Mouse (Mus musculus) testis, adult 10 weeks (tissue): Measurements from ENCODE around the gene Tulp3. TPM values are rescaled to one million over a fixed set of nuclear protein-coding genes. Genes with fewer than 3 reads are reported as not detected.

ENCODE experiments used
- polyA plus RNA-seq: library from polyadenylated mRNA; stranded (reverse); fragments of 350-450 nt; fragmentation: Illumina TruSeq; extraction: RNeasy Lipid Tissue Mini Kit (QIAGEN cat#74804); gene quantifications from one replicate; pipeline ENCODE4 v1.2.3, GENCODE M21; 2014; ENCODE audit warnings: low read depth, low replicate concordance

Tulp3 gene
- 2.1 TPM for polyA plus RNA-seq

DNA sequence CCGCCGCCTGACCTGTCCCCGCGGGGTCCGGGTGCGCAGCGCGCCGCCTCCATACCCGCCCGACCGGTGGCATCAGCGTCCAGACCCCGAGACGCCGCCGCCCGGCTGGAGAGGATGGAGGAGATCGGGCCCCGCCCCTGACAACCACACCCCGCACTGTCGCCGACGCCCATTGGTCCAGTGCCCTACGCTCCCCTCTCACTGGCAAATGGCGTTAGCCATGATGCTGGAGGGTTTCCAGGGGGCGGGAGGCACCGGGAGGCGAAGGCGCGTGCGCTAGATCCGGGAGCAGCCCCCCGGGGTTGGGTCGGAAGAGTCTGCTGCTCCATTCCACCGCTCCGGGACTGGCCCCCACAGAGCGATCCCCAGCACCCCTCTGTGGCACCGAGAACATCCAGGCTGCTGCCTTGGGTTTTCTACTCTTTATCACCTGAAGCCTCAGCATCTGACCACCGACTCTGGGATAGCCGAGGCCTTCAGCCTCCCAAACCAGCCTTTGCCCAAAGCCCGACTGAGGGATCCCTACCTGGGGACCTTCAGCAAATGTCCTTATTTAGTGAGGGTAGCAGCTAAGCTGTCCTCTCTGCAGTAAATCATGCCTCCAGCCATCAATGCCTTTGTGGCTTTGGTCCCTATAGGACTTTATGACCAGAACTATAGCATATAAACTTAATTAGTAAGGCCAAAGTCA, at the start of gene Tulp3:
Gene Tulp3 (minus strand): TSS at position 126 of the 691 bp plus-strand sequence.

DNA sequence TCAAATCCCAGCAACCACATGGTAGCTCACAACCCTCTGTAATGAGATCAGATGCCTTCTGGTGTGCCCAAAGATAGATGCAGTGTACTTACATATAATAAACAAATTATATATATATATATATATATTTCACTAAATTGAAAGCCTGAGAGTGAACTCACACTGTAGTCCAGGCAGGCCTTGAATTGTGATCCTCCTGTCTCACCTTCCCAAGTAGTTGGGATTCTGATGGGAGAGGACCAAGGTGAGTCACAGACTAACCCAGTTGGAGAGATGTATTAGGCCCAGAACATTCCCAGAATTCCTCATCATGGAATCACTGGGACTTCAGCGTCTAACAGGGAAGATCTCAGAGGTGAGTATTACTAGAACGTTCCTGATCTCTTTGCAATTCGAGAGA, 43.3 kb upstream of the Tulp3 start, which contains the start of gene Nrip2:
Gene Nrip2 (plus strand): TSS at position 301 of the 400 bp plus-strand sequence.

DNA sequence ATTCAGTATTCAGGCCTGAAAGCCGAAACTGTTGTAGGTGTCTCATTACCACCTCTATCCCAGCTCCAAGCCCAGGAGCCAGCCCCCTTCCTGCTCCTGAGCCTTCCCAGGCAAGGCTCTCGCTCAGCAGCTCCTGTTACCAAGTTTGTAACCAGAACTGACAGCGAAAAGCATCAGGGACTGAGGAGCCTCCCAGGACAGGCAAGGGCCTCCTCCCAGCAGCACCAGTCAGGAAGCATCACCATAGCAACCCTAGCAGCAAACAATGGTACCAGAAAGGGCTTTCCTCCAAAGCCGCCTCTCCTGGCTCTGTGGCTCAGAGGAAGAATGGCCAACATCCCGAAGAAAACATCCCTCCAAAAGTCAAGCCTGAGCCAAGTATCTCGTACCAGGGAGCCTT, 19.5 kb upstream of the Tulp3 start, which contains the start of the genes Tex52 and Gm44596:
Gene Tex52 (plus strand): TSS at position 265 of the 400 bp plus-strand sequence.
Gene Gm44596 (plus strand): TSS at position 312 of the 400 bp plus-strand sequence.

DNA sequence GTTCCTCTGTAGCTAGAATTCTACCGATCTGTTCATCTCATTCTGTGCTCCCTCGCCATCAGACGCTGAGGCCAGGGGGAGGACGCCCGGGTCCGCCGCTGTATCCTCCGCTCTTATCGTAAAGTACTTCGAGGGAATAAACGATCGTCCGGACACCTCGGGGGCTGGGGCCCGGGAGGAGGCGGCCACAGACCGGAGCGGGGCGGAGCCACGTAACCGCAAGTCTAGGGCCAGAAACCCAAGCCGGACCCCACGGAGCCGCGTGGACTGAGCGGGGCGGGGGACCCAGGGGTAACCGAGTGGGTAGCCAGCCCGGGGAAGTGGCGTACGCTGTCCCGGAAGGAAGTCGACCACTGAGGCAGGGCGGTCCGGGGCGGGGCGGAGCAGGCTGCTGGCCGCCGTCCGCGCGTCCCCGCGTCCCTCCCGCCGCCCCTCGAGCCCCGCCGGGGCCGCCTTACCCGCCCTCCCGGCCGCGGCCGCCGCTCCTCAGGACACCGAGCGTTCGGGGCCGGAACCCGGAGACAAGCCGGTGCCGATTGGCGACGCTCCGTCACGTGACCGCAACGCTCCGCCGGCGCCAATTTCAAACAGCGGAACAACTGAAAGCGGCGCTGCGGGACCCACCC, 6.8 kb upstream of the Tulp3 start, which contains the start of the genes Rhno1 and Foxm1:
Gene Rhno1 (minus strand): TSS at position 531 of the 626 bp plus-strand sequence.
Gene Foxm1 (plus strand): TSS at position 587 of the 626 bp plus-strand sequence.

DNA sequence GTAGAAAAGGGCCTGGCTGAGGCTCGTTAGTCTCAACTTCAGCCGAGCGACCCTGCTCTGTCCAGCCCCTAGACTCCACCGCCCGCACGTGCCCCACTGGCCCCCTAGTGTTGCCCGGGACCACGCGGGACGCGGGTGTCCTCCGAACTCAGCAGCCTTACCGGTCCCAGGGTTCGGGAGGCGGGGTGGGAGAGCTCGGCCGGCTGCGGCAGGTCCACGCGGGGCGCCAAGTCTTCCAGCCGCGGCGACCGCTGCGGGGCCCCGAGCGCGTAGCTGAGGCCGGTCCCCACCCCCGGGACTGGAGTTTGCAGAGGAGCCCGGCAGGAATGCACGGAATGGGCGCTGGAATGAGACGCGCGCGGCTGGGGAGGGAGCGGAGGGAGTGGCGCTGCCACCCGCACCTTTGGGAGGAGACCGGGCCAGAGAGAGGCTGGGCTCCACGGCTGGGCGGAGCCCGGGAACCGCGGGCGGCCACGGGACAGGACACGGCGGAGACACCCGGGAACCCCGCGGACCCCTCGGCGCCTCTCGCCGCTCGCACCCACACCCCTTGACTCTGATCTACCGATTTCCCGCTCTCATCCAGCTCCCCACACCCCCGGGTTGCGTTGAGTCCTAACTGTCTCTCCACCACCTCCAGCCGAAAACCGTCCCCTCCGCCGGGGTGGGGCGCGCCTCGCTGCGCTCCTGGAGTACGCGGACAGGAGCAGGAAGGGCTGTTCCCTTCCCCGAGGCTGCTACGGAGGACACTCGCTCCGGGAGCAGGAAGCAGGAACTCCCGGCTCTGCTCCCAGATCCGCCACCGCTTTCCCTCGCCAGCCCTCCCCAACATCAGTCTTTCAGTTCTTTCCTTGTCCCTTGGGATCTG, 55.3 kb downstream of the Tulp3 start, which contains the start of gene Tead4:
Gene Tead4 (minus strand): TSS at position 690 of the 868 bp plus-strand sequence.

Other genes with a start within 250 kb of the Tulp3 start
- gene Tspan9, start 212.3 kb downstream of the Tulp3 start, polyA plus RNA-seq = 0.39 TPM
- not detected for gene Tead4, start 55.0 kb downstream of the Tulp3 start, polyA plus RNA-seq
- 17.3 TPM for gene Rhno1, start 7.1 kb upstream of the Tulp3 start, polyA plus RNA-seq
- 38.0 TPM for gene Foxm1, start 7.1 kb upstream of the Tulp3 start, polyA plus RNA-seq
- 16.8 TPM for gene Tex52, start 19.6 kb upstream of the Tulp3 start, polyA plus RNA-seq
- gene Gm44596, start 19.7 kb upstream of the Tulp3 start, polyA plus RNA-seq = not detected
- gene Nrip2, start 43.4 kb upstream of the Tulp3 start, polyA plus RNA-seq = 0.20 TPM
- 2.5 TPM for gene Itfg2, start 69.1 kb upstream of the Tulp3 start, polyA plus RNA-seq
- 66.7 TPM for gene Fkbp4, start 82.8 kb upstream of the Tulp3 start, polyA plus RNA-seq
- 2.9 TPM for gene Pzp, start 170.9 kb upstream of the Tulp3 start, polyA plus RNA-seq
- gene A2ml1, start 225.8 kb upstream of the Tulp3 start, polyA plus RNA-seq = 1.6 TPM